Mouse (Mus musculus) bone marrow macrophage, adult 2 months (primary cell): ENCODE data around the gene Gba.

Experiments used
- CTCF ChIP-seq: IDR thresholded peaks from 2 replicates; pipeline ENCODE4 v1.5.1; 2012; ENCODE audit warnings: low read depth, mild to moderate bottlenecking, low read length, moderate library complexity
- POLR2A ChIP-seq: IDR thresholded peaks from 2 replicates; pipeline ENCODE4 v1.6.1; 2012; ENCODE audit warnings: mild to moderate bottlenecking, low read depth, low read length, borderline replicate concordance

- TF ChIP-seq POLR2A (no peak; the same call in 1 of the 2 replicates), CTCF (no peak)
Observed at GRCm38 (mm10) chr3:89213803-89214530, 11.2 kb downstream of the Gba start.
